Mouse (Mus musculus) liver, postnatal 0 days (tissue): ENCODE measurements at regions not wholly inside any gene's neighbourhood (a gene's known extent, or its start where the extent isn't known, plus 50 kb on each side); places are given as distances from the start of the nearest gene placed in this dataset.

Source experiments
- CTCF ChIP-seq: sonication (generic); IDR thresholded peaks from 2 replicates; pipeline ENCODE4 v1.5.1; 2016; ENCODE audit warnings: antibody characterized with exemption, low read depth
- EP300 ChIP-seq: IDR thresholded peaks from 2 replicates; pipeline ENCODE4 v1.6.1; 2016; ENCODE audit warnings: antibody characterized with exemption, low read depth, mild to moderate bottlenecking

DNA sequence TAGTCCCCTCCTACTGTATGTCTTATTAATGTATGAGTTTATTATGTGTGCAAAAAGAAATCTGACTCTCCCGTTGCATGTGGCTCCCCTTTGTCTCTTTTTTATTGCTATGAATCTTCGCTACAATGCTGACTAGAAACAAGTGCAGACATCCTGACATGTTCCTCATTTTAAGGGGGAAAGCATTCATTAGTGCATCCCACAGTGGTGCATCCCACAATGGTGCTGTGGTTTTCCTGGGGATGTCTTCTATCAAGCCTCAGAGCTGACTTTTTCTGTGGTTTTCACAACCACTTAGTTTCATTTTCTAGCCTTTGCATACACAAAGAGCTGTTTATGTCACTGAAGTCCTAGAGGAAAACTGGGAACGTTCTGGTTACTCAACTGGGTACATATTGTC is 72.9 kb downstream of the Cxcl12 start:
- TF ChIP-seq EP300 (no peak), CTCF (no peak)
